Mouse (Mus musculus) v-Abl transformed pro-B cells (cell line): ENCODE data around the gene Osbpl3.

ENCODE experiments used
- in situ Hi-C, 2 experiments: fragments of 400-800 bp; cut with MboI; formaldehyde crosslinking; loops; one replicate each; pipeline ENCODE4 v1.15.1; 2025; ENCODE audit not compliant: unreplicated experiment in 2 of 2

Gene Osbpl3

GRCm38 (mm10) chr6:50301121-50301520 is 154.9 kb downstream of the Osbpl3 start:
- in situ Hi-C loops: loop anchor here in 1 of 2 experiments (5.0 kb wide), 3 partner anchors 119 to 789 kb away; no protein-coding TSS in a partner anchor

GRCm38 (mm10) chr6:50300622-50301021 is 155.4 kb downstream of the Osbpl3 start:
- in situ Hi-C loops: loop anchor here in 1 of 2 experiments (5.0 kb wide), 3 partner anchors 118 to 788 kb away; no protein-coding TSS in a partner anchor

- in situ Hi-C loops: loop anchor here (5.0 to 25.0 kb wide), 4 partner anchors 114 to 1262 kb away; partner anchors contain the start of genes Gpnmb (in 1 of the 2) and Mpp6 (in 1 of the 2)
Measured at GRCm38 (mm10) chr6:50299071-50299470, 156.9 kb downstream of the Osbpl3 start.

GRCm38 (mm10) chr6:50297671-50298070 is 158.3 kb downstream of the Osbpl3 start:
- in situ Hi-C loops: loop anchor here (5.0 to 25.0 kb wide), 4 partner anchors 113 to 1260 kb away; partner anchors contain the start of genes Gpnmb (in 1 of the 2) and Mpp6 (in 1 of the 2)

- in situ Hi-C loops: loop anchor here (5.0 to 25.0 kb wide), 4 partner anchors 110 to 1258 kb away; partner anchors contain the start of genes Gpnmb (in 1 of the 2) and Mpp6 (in 1 of the 2)
Measured at GRCm38 (mm10) chr6:50295136-50295535, 160.9 kb downstream of the Osbpl3 start.

GRCm38 (mm10) chr6:50294128-50294527 is 161.9 kb downstream of the Osbpl3 start:
- in situ Hi-C loops: loop anchor here (5.0 to 25.0 kb wide), 4 partner anchors 109 to 1257 kb away; partner anchors contain the start of genes Mpp6 (in 2 of the 2) and Gpnmb (in 1 of the 2)

GRCm38 (mm10) chr6:50291650-50292049 is 164.4 kb downstream of the Osbpl3 start:
- in situ Hi-C loops: loop anchor here (5.0 to 25.0 kb wide), 4 partner anchors 107 to 1254 kb away; partner anchors contain the start of genes Mpp6 (in 2 of the 2) and Gpnmb (in 1 of the 2)

GRCm38 (mm10) chr6:50286881-50287280 is 169.1 kb downstream of the Osbpl3 start:
- in situ Hi-C loops: loop anchor here in 1 of 2 experiments (25.0 kb wide), 1 partner anchor 1250 kb away; the partner anchor contains the start of gene Gpnmb

- in situ Hi-C loops: loop anchor here in 1 of 2 experiments (25.0 kb wide), 1 partner anchor 1242 kb away; the partner anchor contains the start of gene Gpnmb
Measured at GRCm38 (mm10) chr6:50279642-50280041, 176.4 kb downstream of the Osbpl3 start.

GRCm38 (mm10) chr6:50273947-50274346 is 182.1 kb downstream of the Osbpl3 start:
- in situ Hi-C loops: no loop called here

GRCm38 (mm10) chr6:50273416-50273815 is 182.6 kb downstream of the Osbpl3 start:
- in situ Hi-C loops: no loop called here

- in situ Hi-C loops: no loop called here
Measured at GRCm38 (mm10) chr6:50263670-50264069, 192.3 kb downstream of the Osbpl3 start, which contains the start of gene Gsdme. TSS of gene Gsdme (minus strand) at chr6:50263862.

- in situ Hi-C loops: no loop called here
Measured at GRCm38 (mm10) chr6:50262310-50262709, 193.7 kb downstream of the Osbpl3 start.

- in situ Hi-C loops: no loop called here
Measured at GRCm38 (mm10) chr6:50261922-50262261, 194.1 kb downstream of the Osbpl3 start.

- in situ Hi-C loops: no loop called here
Measured at GRCm38 (mm10) chr6:50261201-50261921, 194.6 kb downstream of the Osbpl3 start.

GRCm38 (mm10) chr6:50255356-50255755 is 200.6 kb downstream of the Osbpl3 start:
- in situ Hi-C loops: no loop called here

- in situ Hi-C loops: no loop called here
Measured at GRCm38 (mm10) chr6:50254723-50255184, 201.2 kb downstream of the Osbpl3 start.

GRCm38 (mm10) chr6:50252690-50253089 is 203.3 kb downstream of the Osbpl3 start:
- in situ Hi-C loops: no loop called here

- in situ Hi-C loops: no loop called here
Measured at GRCm38 (mm10) chr6:50247791-50248190, 208.2 kb downstream of the Osbpl3 start.

- in situ Hi-C loops: no loop called here
Measured at GRCm38 (mm10) chr6:50247356-50247755, 208.6 kb downstream of the Osbpl3 start.

GRCm38 (mm10) chr6:50244967-50245366 is 211.0 kb downstream of the Osbpl3 start:
- in situ Hi-C loops: no loop called here
